Mouse (Mus musculus) thymus, adult 2 months (tissue): ENCODE data around the gene 2010300C02Rik. TPM values are rescaled to one million over a fixed set of nuclear protein-coding genes. Genes with fewer than 3 reads are reported as not detected.
A peak's percentile ranks its signal among the peaks of the same experiment; 100 is the strongest.

Source experiments
- DNase-seq: peaks from one replicate; pipeline ENCODE4 v3.0.0; 2021
- H3K27ac ChIP-seq: fragments of 200-500 bp; 2 replicates; pipeline ENCODE4 v1.5.1; 2012; ENCODE audit warnings: low read length, control low read depth; ENCODE audit not compliant: control insufficient read depth, insufficient read depth
- H3K27me3 ChIP-seq: fragments of 200-500 bp; 2 replicates; pipeline ENCODE4 v1.6.1; 2012; ENCODE audit warnings: mild to moderate bottlenecking, low read length, moderate library complexity, mixed read lengths; ENCODE audit not compliant: control insufficient read depth, insufficient read depth
- H3K36me3 ChIP-seq: fragments of 200-500 bp; 2 replicates; pipeline ENCODE4 v1.6.1; 2012; ENCODE audit warnings: mild to moderate bottlenecking, low read length, moderate library complexity; ENCODE audit not compliant: control insufficient read depth, insufficient read depth
- H3K4me1 ChIP-seq: fragments of 200-500 bp; replicated peaks from 2 replicates; pipeline ENCODE4 v1.6.1; 2012; ENCODE audit warnings: low read length; ENCODE audit not compliant: control insufficient read depth, insufficient read depth
- H3K4me3 ChIP-seq: fragments of 200-500 bp; 2 replicates; pipeline ENCODE4 v1.5.1; 2012; ENCODE audit warnings: mild to moderate bottlenecking, low read length, control low read depth, moderate library complexity; ENCODE audit not compliant: control insufficient read depth, insufficient read depth
- CTCF ChIP-seq: fragments of 200-500 bp; IDR thresholded peaks from 2 replicates; pipeline ENCODE4 v1.5.1; 2012; ENCODE audit warnings: mild to moderate bottlenecking, control low read depth, low read length, moderate library complexity, borderline replicate concordance; ENCODE audit not compliant: control insufficient read depth, poor library complexity, insufficient read depth; ENCODE audit errors: extremely low read depth
- POLR2A ChIP-seq: fragments of 200-500 bp; IDR thresholded peaks from 2 replicates; pipeline ENCODE4 v1.6.1; 2012; ENCODE audit warnings: mild to moderate bottlenecking, low read length, control low read depth, moderate library complexity; ENCODE audit not compliant: control insufficient read depth, poor library complexity, insufficient read depth; ENCODE audit errors: extremely low read depth
- WGBS: fragments of 180-500 bp; shearing (Covaris S2); methylation state at CpG from one replicate; pipeline ENCODE4 v1.1.7; 2018; 5-methylcytosine and 5-hydroxymethylcytosine counted together
- polyA plus RNA-seq: library from polyadenylated mRNA; depleted of rRNA; stranded (reverse); fragments of >200 nt; gene quantifications from 2 replicates; pipeline ENCODE4 v1.2.3, GENCODE M21; 2012

2010300C02Rik gene
- polyA plus RNA-seq, 1 experiment = 6.6 TPM

- no peak overlapping the region for H3K27ac ChIP-seq
- no peak overlapping the region for H3K4me3 ChIP-seq
- peaks cover 32% of the 10 kb centered on the region for H3K4me1 ChIP-seq
- WGBS = 89% methylated on average over 6 of the region's 6 CpGs
- no peak for DNase-seq
- H3K27me3 ChIP-seq = no peaks in the 10 kb centered on the region
- no peaks in the 10 kb centered on the region for H3K36me3 ChIP-seq
- TF ChIP-seq CTCF (no peak), POLR2A (no peak)
Observed at GRCm38 (mm10) chr1:37689730-37690129, 30.2 kb downstream of the 2010300C02Rik start.

DNA sequence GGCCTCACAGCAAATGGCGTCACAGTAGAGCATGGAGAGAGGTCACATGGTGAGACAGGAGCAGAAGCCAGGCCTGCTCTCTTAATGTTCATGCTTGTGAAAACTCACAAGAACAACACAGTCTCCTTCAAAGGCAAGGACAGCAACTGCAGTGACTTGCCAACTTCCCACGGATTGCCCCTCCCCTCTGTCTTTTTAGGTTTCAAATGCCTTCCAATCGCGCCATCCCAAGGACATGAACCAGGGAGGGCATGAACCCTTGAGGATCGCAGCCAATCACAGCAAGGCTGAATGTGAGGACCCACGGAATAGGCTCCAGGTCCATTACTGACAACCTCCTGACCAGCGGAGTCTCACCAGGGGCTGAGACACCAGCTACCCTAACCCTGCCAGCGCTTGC lies 31.5 kb downstream of the 2010300C02Rik start:
- H3K4me1 ChIP-seq = peaks cover 19% of the 10 kb centered on the region
- no peaks in the 10 kb centered on the region for H3K36me3 ChIP-seq
- WGBS = 87% methylated on average over 8 of the region's 8 CpGs
- H3K27ac ChIP-seq = no peak overlapping the region
- H3K4me3 ChIP-seq = no peak overlapping the region
- H3K27me3 ChIP-seq = no peaks in the 10 kb centered on the region
- TF ChIP-seq POLR2A = no peak
- TF ChIP-seq CTCF = no peak
- no peak for DNase-seq

DNA sequence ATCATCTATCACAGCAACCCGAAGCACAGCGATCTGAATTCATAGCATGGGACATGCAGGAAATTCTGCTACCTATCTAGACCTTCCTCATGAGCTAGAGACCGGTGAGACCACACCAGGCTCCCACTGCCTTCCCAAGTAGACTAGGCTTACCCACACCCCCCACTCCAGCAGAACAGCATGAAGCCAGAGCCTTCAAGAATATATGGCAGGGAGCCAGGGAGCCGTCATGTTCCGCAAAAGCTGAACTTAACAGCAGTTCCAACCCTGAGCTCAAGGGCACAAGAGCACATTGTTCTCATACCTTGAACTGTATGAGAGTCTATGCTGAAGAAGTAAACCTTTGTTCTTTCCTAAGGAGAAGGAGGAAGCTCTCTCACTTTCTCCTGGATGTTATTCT lies 32.4 kb downstream of the 2010300C02Rik start:
- TF ChIP-seq POLR2A (no peak), CTCF (no peak)
- 78% methylated on average over 5 of the region's 5 CpGs for WGBS
- DNase-seq = no peak
- Histone ChIP-seq H3K27ac (no peak overlapping the region), H3K4me3 (no peak overlapping the region), H3K4me1 (peaks cover 11% of the 10 kb centered on the region), H3K36me3 (no peaks in the 10 kb centered on the region), H3K27me3 (no peaks in the 10 kb centered on the region)

DNA sequence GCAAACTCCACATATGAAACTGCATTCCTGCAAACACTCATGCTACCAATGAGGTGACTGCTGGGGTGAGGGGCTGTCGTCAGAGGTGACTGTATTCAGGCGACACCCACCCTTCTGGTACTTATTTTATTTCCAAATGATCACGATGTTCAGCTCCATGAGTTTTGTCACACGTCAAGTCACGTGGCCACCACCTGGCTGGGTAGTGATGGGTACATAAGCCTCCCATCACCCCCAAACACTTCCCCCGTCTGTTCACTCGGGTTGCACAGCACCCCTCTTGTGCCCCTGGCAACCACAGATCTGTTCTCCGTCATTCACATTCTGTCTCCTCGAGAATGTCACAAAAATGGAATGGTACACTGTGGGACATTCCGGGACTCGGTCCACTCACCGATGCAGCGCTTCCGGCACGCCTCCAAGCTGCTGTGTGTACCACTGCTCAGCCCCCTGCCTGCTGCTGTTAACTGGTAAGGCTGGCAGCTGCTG lies 32.9 kb downstream of the 2010300C02Rik start:
- Histone ChIP-seq H3K27ac (no peak overlapping the region), H3K36me3 (no peaks in the 10 kb centered on the region), H3K4me1 (peaks cover 7% of the 10 kb centered on the region), H3K27me3 (no peaks in the 10 kb centered on the region), H3K4me3 (no peak overlapping the region)
- DNase-seq = no peak
- TF ChIP-seq POLR2A = no peak
- TF ChIP-seq CTCF = no peak
- 87% methylated on average over 15 of the region's 15 CpGs for WGBS

GRCm38 (mm10) chr1:37678327-37679123 lies 41.4 kb downstream of the 2010300C02Rik start:
- WGBS = 75% methylated on average over 9 of the region's 9 CpGs
- H3K4me3 ChIP-seq = no peak overlapping the region
- no peaks in the 10 kb centered on the region for H3K36me3 ChIP-seq
- H3K27ac ChIP-seq = no peak overlapping the region
- H3K4me1 ChIP-seq = no peaks in the 10 kb centered on the region
- TF ChIP-seq CTCF = peak; percentile 94
- TF ChIP-seq POLR2A = no peak
- peak; percentile 83 for DNase-seq
- H3K27me3 ChIP-seq = no peaks in the 10 kb centered on the region

GRCm38 (mm10) chr1:37676967-37677512 lies 42.8 kb downstream of the 2010300C02Rik start:
- 19% methylated on average over 7 of the region's 7 CpGs for WGBS
- TF ChIP-seq POLR2A (no peak), CTCF (no peak)
- no peaks in the 10 kb centered on the region for H3K4me1 ChIP-seq

More at GRCm38 (mm10) chr1:37676967-37677512, 42.8 kb downstream of the 2010300C02Rik start:
- Histone ChIP-seq H3K36me3 (no peaks in the 10 kb centered on the region), H3K27ac (no peak overlapping the region), H3K27me3 (no peaks in the 10 kb centered on the region), H3K4me3 (no peak overlapping the region)
- DNase-seq = no peak
